ENCODE assay signal across 10 mouse cellular contexts in the genomic region with DNA sequence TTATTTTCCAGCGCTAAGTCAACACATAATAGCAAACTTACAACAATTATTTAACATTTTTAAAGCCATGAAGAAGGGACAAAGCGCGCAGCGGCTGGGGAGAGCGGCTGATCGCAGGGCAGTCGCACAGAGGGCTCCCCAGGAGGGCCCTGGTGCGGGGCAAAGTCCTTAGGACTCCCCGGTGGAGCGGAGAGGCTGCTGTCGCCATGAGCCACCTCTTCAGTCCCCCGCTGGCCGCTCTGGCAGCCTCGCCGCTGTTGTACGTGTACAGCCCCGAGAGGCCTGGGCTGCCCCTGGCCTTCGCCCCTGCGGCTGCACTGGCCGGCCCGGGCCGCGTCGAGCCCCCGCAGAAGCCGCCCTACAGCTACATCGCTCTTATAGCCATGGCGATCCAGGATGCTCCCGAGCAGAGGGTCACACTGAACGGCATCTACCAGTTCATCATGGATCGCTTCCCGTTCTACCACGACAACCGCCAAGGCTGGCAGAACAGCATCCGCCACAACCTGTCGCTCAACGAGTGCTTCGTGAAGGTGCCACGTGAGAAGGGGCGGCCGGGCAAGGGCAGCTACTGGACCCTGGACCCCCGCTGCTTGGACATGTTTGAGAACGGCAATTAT. TPM values are rescaled to one million over a fixed set of nuclear protein-coding genes. Genes with fewer than 3 reads are reported as not detected.
DNase-seq lines count a peak whose midpoint lies in the region; ATAC-seq and TF ChIP-seq lines count a peak whose summit lies in the region.
"Had no signal": no experiment of that assay in that cellular context is flagged by ENCODE, and none has a peak within 500 bp of the region (broad histone marks: within the 10 kb centered on the region; RNA-seq: fewer than 3 reads in every experiment).

A gene (plus strand): TSS at position 185 of the 620 bp plus-strand sequence.

- 0 out of 2 replicates have a peak, but pooled peaks cover 10% of the 10 kb centered on the region for H3K27me3 ChIP-seq in kidney, postnatal 0 days (ENCODE audit: insufficient read depth, low read length)
- peaks cover 82% of the 10 kb centered on the region for H3K27me3 ChIP-seq in embryonic facial prominence, embryonic 14.5 days (replicated peaks; ENCODE audit: control insufficient read depth, insufficient read depth, low read length)
- peaks cover 82% of the 10 kb centered on the region for H3K27me3 ChIP-seq in intestine, embryonic 14.5 days (replicated peaks; ENCODE audit: control insufficient read depth, insufficient read depth, low read length)
- no peaks in the 10 kb centered on the region for H3K27me3 ChIP-seq in myocyte (ENCODE audit: control insufficient read depth, insufficient read depth, insufficient read length)

- no peak for DNase-seq in kidney, postnatal 0 days (ENCODE audit: low spot score)
- no peak for DNase-seq in kidney, adult 11 months
- DNase-seq in embryonic facial prominence, embryonic 14.5 days (ENCODE audit: low spot score): no peak
- DNase-seq in intestine, embryonic 14.5 days (ENCODE audit: low spot score): peak; percentile 69
- DNase-seq in adipocyte (ENCODE audit: low spot score): no peak
- DNase-seq in retina, embryonic 14.5 days (ENCODE audit: low spot score): no peak
- DNase-seq: thymus, adult 18-20 months had no signal

- H3K79me2 ChIP-seq in myocyte (ENCODE audit: control insufficient read depth, insufficient read depth): no peaks in the 10 kb centered on the region

- no peak for ATAC-seq in kidney, postnatal 0 days (replicated peaks; ENCODE audit: low FRiP score, low read depth)
- no peak for ATAC-seq in embryonic facial prominence, embryonic 14.5 days (ENCODE audit: low read depth)
- no peak for ATAC-seq in intestine, embryonic 14.5 days (replicated peaks; ENCODE audit: low FRiP score, low TSS enrichment, low read depth)
- no peak for ATAC-seq in megakaryocyte, adult 5-6 weeks (ENCODE audit: poor library complexity, severe bottlenecking)

- no peaks in the 10 kb centered on the region for H3K36me3 ChIP-seq in kidney, postnatal 0 days (ENCODE audit: insufficient read depth, low read length)
- no peaks in the 10 kb centered on the region for H3K36me3 ChIP-seq in embryonic facial prominence, embryonic 14.5 days (ENCODE audit: control insufficient read depth, insufficient read depth, low read length)
- no peaks in the 10 kb centered on the region for H3K36me3 ChIP-seq in intestine, embryonic 14.5 days (ENCODE audit: control insufficient read depth, insufficient read depth, low read length)
- no peaks in the 10 kb centered on the region for H3K36me3 ChIP-seq in myocyte (ENCODE audit: control insufficient read depth, insufficient read depth)

- H3K9ac ChIP-seq in kidney, postnatal 0 days (ENCODE audit: low read depth, low read length): peak within 1 kb of the TSS; percentile 66
- H3K9ac ChIP-seq in embryonic facial prominence, embryonic 14.5 days (ENCODE audit: low read depth, low read length): peak within 1 kb of the TSS; percentile 51
- H3K9ac ChIP-seq in intestine, embryonic 14.5 days (ENCODE audit: low read length): peak within 1 kb of the TSS; percentile 44

- TF ChIP-seq CTCF in kidney, postnatal 0 days (IDR thresholded peaks at IDR 0.05; ENCODE audit: low read depth): no peak

- 11% methylated on average over 43 of the region's 43 CpGs for WGBS in kidney, postnatal 0 days
- 5% methylated on average over 23 of the region's 43 CpGs for WGBS in embryonic facial prominence, embryonic 14.5 days
- 2% methylated on average over 43 of the region's 43 CpGs for WGBS in intestine, embryonic 14.5 days

- H3K4me3 ChIP-seq in kidney, postnatal 0 days (replicated peaks; ENCODE audit: low read depth, low read length): peak within 1 kb of the TSS; percentile 37
- peak within 1 kb of the TSS; percentile 26 for H3K4me3 ChIP-seq in embryonic facial prominence, embryonic 14.5 days (ENCODE audit: low read depth, low read length)
- H3K4me3 ChIP-seq in intestine, embryonic 14.5 days (ENCODE audit: low read depth, low read length): peak within 1 kb of the TSS; percentile 39
- H3K4me3 ChIP-seq in myocyte: peak within 1 kb of the TSS; percentile 35

- H3K27ac ChIP-seq in kidney, postnatal 0 days: peak within 1 kb of the TSS; percentile 89
- peak within 1 kb of the TSS; percentile 55; the same call in 1 of the 2 replicates for H3K27ac ChIP-seq in embryonic facial prominence, embryonic 14.5 days (replicated peaks; ENCODE audit: low read depth, low read length)
- H3K27ac ChIP-seq in intestine, embryonic 14.5 days (ENCODE audit: low read depth): peak within 1 kb of the TSS; percentile 80

- peak within 1 kb of the TSS; percentile 63 for H3K4me2 ChIP-seq in kidney, postnatal 0 days (ENCODE audit: low read length)
- H3K4me2 ChIP-seq in embryonic facial prominence, embryonic 14.5 days (ENCODE audit: low read depth, low read length): peak within 1 kb of the TSS; percentile 68
- H3K4me2 ChIP-seq in intestine, embryonic 14.5 days (ENCODE audit: low read length): peak within 1 kb of the TSS; percentile 49
- peak within 1 kb of the TSS; percentile 30 for H3K4me2 ChIP-seq in myocyte (ENCODE audit: low read depth)

- no peak for TF ChIP-seq POLR2A in myocyte (IDR thresholded peaks at IDR 0.05; ENCODE audit: insufficient read length, low read depth)

- H3ac ChIP-seq in myocyte (ENCODE audit: control insufficient read depth, insufficient read length): no peak within 1 kb of the TSS

- H3K4me1 ChIP-seq in kidney, postnatal 0 days (replicated peaks; ENCODE audit: insufficient read depth, low read length): peaks cover 24% of the 10 kb centered on the region
- peaks cover 16% of the 10 kb centered on the region; the same call in 1 of the 2 replicates for H3K4me1 ChIP-seq in embryonic facial prominence, embryonic 14.5 days (ENCODE audit: control insufficient read depth, insufficient read depth, low read length)
- peaks cover 20% of the 10 kb centered on the region; the same call in 1 of the 2 replicates for H3K4me1 ChIP-seq in intestine, embryonic 14.5 days (replicated peaks; ENCODE audit: control insufficient read depth, insufficient read depth, low read length)

- no peaks in the 10 kb centered on the region for H3K9me3 ChIP-seq in kidney, postnatal 0 days (replicated peaks; ENCODE audit: low read length)
- no peaks in the 10 kb centered on the region for H3K9me3 ChIP-seq in embryonic facial prominence, embryonic 14.5 days (ENCODE audit: control insufficient read depth, low read length)
- no peaks in the 10 kb centered on the region for H3K9me3 ChIP-seq in intestine, embryonic 14.5 days (ENCODE audit: control insufficient read depth, low read length)

TF ChIP-seq in myocyte, 11 proteins besides CTCF, POLR2A, EP300 and RAD21:
- TF ChIP-seq MYOD1 (IDR thresholded peaks at IDR 0.05; ENCODE audit: control insufficient read depth in 1 of 3, insufficient read length in 2 of 3, low read depth in 2 of 3) (no peak), MYOG (IDR thresholded peaks at IDR 0.05; ENCODE audit: control insufficient read depth in 1 of 3, insufficient read depth in 1 of 3, insufficient read length in 2 of 3, low read depth in 2 of 3) (no peak), MAX (IDR thresholded peaks at IDR 0.05; ENCODE audit: low read depth) (no peak), SRF (IDR thresholded peaks at IDR 0.05; ENCODE audit: control insufficient read depth, insufficient read length, low read depth) (no peak), USF1 (IDR thresholded peaks at IDR 0.05; ENCODE audit: low read depth) (no peak), CEBPB (IDR thresholded peaks at IDR 0.05; ENCODE audit: insufficient read depth, poor library complexity, severe bottlenecking) (no peak), REST (IDR thresholded peaks at IDR 0.05; ENCODE audit: insufficient read depth, insufficient read length) (no peak), E2F4 (IDR thresholded peaks at IDR 0.05; ENCODE audit: insufficient read depth) (no peak), TCF12 (IDR thresholded peaks at IDR 0.05; ENCODE audit: insufficient read depth, poor library complexity, severe bottlenecking) (no peak), POLR2AphosphoS2 (IDR thresholded peaks at IDR 0.05; ENCODE audit: insufficient read length, low read depth) (no peak), TCF3 (IDR thresholded peaks at IDR 0.05; ENCODE audit: insufficient read length, low read depth) (no peak)

RNA-seq across cellular contexts. Expression of the gene that starts here (rescaled TPM):
- polyA plus RNA-seq in kidney, postnatal 0 days (2015; fragmentation: Nextera tagmentation; extraction: Ambion mirVana): 6.4 and 8.3 TPM in 2 replicates
- 0.32 and 0.96 TPM in 2 replicates for polyA plus RNA-seq in embryonic facial prominence, embryonic 14.5 days (2014; fragmentation: Nextera tagmentation; extraction: Ambion mirVana)
- 6.5 and 7.7 TPM in 2 replicates for polyA plus RNA-seq in intestine, embryonic 14.5 days (2014; fragmentation: Nextera tagmentation; extraction: Ambion mirVana)
- polyA plus RNA-seq in myocyte (2012; fragmentation: generic; extraction: Trizol): 2.6 TPM
- not detected in 2 replicates for total RNA-seq in megakaryocyte, adult 5-6 weeks (2015)
- total RNA-seq in megakaryocyte, adult 5-6 weeks (2017): not detected in 2 replicates
- total RNA-seq: common myeloid progenitor, adult 5-6 weeks had no signal
